Comparison of ENCODE assay signal across 15 mouse cellular contexts in the genomic region with DNA sequence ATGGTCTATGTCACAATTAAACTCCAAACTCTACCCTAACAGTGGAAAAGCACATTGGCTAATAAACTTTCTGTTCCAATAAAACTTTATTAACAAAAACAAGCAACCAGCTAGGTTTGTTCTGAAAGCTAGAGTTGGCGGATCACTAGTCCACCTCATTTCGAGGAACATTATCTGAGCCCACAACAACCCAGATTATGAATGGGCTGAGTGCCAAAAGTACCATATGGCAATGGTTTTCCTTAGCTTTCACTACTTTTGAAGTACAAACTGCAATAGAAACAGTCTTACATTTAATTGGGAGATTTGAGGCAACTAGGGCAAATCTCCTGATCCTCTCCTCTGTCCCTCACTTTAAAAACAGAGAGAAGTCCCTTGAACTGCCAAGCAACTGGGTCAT.
DNase-seq lines count a peak whose midpoint lies in the region; ATAC-seq and TF ChIP-seq lines count a peak whose summit lies in the region.
"Had no signal": no experiment of that assay in that cellular context is flagged by ENCODE, and none has a peak within 500 bp of the region (broad histone marks: within the 10 kb centered on the region; RNA-seq: fewer than 3 reads in every experiment).

No protein-coding gene starts in this region.

- H3K9ac ChIP-seq in heart, embryonic 13.5 days: no peak overlapping the region
- H3K9ac ChIP-seq in limb, embryonic 14.5 days (ENCODE audit: low read depth, low read length, severe bottlenecking): no peak overlapping the region
- H3K9ac ChIP-seq: liver, postnatal 0 days; neural tube, embryonic 13.5 days had no signal

- peaks cover 36% of the 10 kb centered on the region for H3K4me1 ChIP-seq in heart, embryonic 13.5 days
- H3K4me1 ChIP-seq in limb, embryonic 14.5 days (ENCODE audit: control insufficient read depth, insufficient read depth, low read length): peaks cover 23% of the 10 kb centered on the region
- H3K4me1 ChIP-seq: midbrain, embryonic 10.5 days had no signal

- TF ChIP-seq POLR2A in limb, embryonic 14.5 days (IDR thresholded peaks at IDR 0.05; ENCODE audit: borderline replicate concordance, extremely low read depth, insufficient read depth, insufficient read length): no peak

- no peak overlapping the region for H3K4me2 ChIP-seq in heart, embryonic 13.5 days
- H3K4me2 ChIP-seq in limb, embryonic 14.5 days (replicated peaks; ENCODE audit: low read depth, low read length, severe bottlenecking): no peak overlapping the region
- H3K4me2 ChIP-seq: neural tube, embryonic 13.5 days had no signal

- no peaks in the 10 kb centered on the region for H3K27me3 ChIP-seq in heart, embryonic 13.5 days (replicated peaks)
- no peaks in the 10 kb centered on the region for H3K27me3 ChIP-seq in limb, embryonic 14.5 days (ENCODE audit: control insufficient read depth, insufficient read depth, low read length)
- H3K27me3 ChIP-seq: CH12.LX; neural tube, embryonic 13.5 days had no signal

- no peaks in the 10 kb centered on the region for H3K9me3 ChIP-seq in heart, embryonic 13.5 days
- no peaks in the 10 kb centered on the region for H3K9me3 ChIP-seq in limb, embryonic 14.5 days (ENCODE audit: control insufficient read depth, low read length)
- H3K9me3 ChIP-seq: midbrain, embryonic 10.5 days; neural tube, embryonic 13.5 days had no signal

- no peak for ATAC-seq in heart, embryonic 13.5 days (ENCODE audit: extremely low read depth, insufficient number of reproducible peaks, low FRiP score, low TSS enrichment)
- peak; percentile 19 for ATAC-seq in limb, embryonic 14.5 days (ENCODE audit: low FRiP score, low read depth)
- ATAC-seq: liver, postnatal 0 days had no signal

- H3K36me3 ChIP-seq in heart, embryonic 13.5 days: no peaks in the 10 kb centered on the region
- no peaks in the 10 kb centered on the region for H3K36me3 ChIP-seq in limb, embryonic 14.5 days (ENCODE audit: control insufficient read depth, insufficient read depth, low read length)
- H3K36me3 ChIP-seq: midbrain, embryonic 10.5 days; neural tube, embryonic 13.5 days had no signal

- H3K27ac ChIP-seq in heart, embryonic 13.5 days (replicated peaks): peak overlapping the region; percentile 13; the same call in 1 of the 2 replicates
- H3K27ac ChIP-seq in limb, embryonic 14.5 days (replicated peaks; ENCODE audit: low read depth, low read length): 0 out of 2 replicates have a peak overlapping the region, but pooled peaks have one; percentile 44
- H3K27ac ChIP-seq: kidney, postnatal 0 days; midbrain, embryonic 10.5 days; neural tube, embryonic 13.5 days had no signal

- H3K4me3 ChIP-seq in heart, embryonic 13.5 days: no peak overlapping the region
- H3K4me3 ChIP-seq in limb, embryonic 14.5 days (replicated peaks; ENCODE audit: low read length): no peak overlapping the region
- H3K4me3 ChIP-seq: midbrain, embryonic 10.5 days; neural tube, embryonic 13.5 days had no signal

- no peak for DNase-seq in heart, postnatal 4 days
- DNase-seq in retina, postnatal 1 day: peak; percentile 60
- no peak for DNase-seq in retina, embryonic 14.5 days (ENCODE audit: low spot score)
- peak; percentile 76 to 77 for DNase-seq in cerebellum, postnatal 10 days
- peak; percentile 78 for DNase-seq in limb, embryonic 14.5 days (ENCODE audit: low spot score)
- no peak for DNase-seq in spleen, postnatal 14 days (ENCODE audit: low spot score in 2 of 2)
- DNase-seq in lung, postnatal 14 days: no peak
- DNase-seq: adrenal gland, postnatal 10 days; gastrocnemius, postnatal 14 days; liver, postnatal 0 days had no signal

- 49% methylated on average over 2 of the region's 2 CpGs for WGBS in heart, embryonic 13.5 days
- WGBS in limb, embryonic 14.5 days: 32% methylated on average over 2 of the region's 2 CpGs

Comparison
In these comparisons a context has a peak if more than half of its experiments do, and no peak if none do; other contexts are left out.
1. DNase-seq: peak in retina, postnatal 1 day (single experiment), cerebellum, postnatal 10 days (2 of 2) and limb, embryonic 14.5 days (single experiment); none in heart, postnatal 4 days (single experiment), retina, embryonic 14.5 days (single experiment), spleen, postnatal 14 days (0 of 2) and lung, postnatal 14 days (single experiment).